Mouse (Mus musculus): ENCODE measurements around the gene Kdelr2. TPM values are rescaled to one million over a fixed set of nuclear protein-coding genes. Genes with fewer than 3 reads are reported as not detected.
A peak's percentile ranks its signal among the peaks of the same experiment; 100 is the strongest.
"Not testable (repeated sequence)": the region's sequence is repeated elsewhere in the genome, so short reads cannot be mapped to it uniquely, and the experiment has no call there.

The Kdelr2 gene
- polyA plus RNA-seq, 1 experiment from 2014 or later: 451 TPM

DNA sequence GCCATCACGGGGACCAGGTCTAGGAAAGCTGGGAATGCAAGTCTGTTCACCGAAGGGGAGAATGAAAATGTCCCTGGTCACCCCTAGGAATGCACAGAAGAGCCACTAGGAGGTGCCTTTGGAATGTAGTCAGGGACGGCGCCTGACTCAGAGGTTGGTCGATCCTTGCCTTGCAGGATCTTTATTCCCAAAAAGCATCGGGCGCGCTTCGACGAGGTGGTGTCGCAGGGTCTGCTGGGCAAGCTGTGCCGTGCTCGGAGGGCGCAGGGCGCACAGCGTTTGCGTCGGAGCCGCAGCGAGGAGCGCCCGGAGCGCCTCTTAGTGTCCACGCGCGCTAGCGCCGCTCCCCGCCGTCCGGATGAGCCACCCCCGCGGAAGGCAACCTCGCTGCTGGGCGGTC is 30.8 kb upstream of the Kdelr2 start:
- 1% methylated on average over 35 of the region's 35 CpGs for WGBS
- H3K27me3 ChIP-seq (replicated peaks; ENCODE audit: control insufficient read depth, insufficient read depth, low read length): peaks cover 73% of the 10 kb centered on the region
- H3K9ac ChIP-seq (ENCODE audit: low read depth, low read length): no peak overlapping the region
- TF ChIP-seq CTCF (IDR thresholded peaks at IDR 0.05; ENCODE audit: low read depth): peak; percentile 68
- peak overlapping the region; percentile 66 for H3K4me2 ChIP-seq (replicated peaks; ENCODE audit: low read depth)
- H3K4me1 ChIP-seq (replicated peaks; ENCODE audit: control insufficient read depth, insufficient read depth, low read length): no peaks in the 10 kb centered on the region; the same call in 1 of the 2 replicates
- H3K4me3 ChIP-seq (ENCODE audit: low read depth, low read length): peak overlapping the region; percentile 36
- H3K36me3 ChIP-seq (ENCODE audit: control insufficient read depth, insufficient read depth): no peaks in the 10 kb centered on the region
- no peaks in the 10 kb centered on the region for H3K9me3 ChIP-seq (ENCODE audit: control insufficient read depth)
- no peak overlapping the region for H3K27ac ChIP-seq (ENCODE audit: low read depth, low read length)
- no peak for ATAC-seq

DNA sequence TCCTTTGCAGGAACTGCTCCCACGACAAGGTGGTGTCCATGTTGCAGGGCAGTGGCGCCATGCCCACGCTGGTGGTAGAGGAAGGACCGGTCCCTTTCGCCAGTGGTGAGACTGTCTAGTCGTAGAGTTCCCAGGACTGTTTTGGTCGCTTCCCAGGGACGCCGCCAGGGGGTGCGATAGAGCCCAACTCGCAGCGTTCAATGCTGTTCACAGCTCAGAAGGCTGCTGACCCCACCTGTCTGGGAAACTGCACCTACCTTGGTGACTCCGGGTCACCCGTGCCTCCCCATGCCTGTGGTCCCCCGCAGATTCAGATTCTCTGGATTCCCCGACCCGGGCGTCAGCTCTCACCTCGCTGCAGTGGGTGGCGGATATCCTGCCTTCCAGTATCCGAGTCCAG is 28.4 kb upstream of the Kdelr2 start:
- H3K27me3 ChIP-seq (replicated peaks; ENCODE audit: control insufficient read depth, insufficient read depth, low read length): peaks cover 50% of the 10 kb centered on the region
- 7% methylated on average over 21 of the region's 21 CpGs for WGBS
- peak overlapping the region; percentile 63 for H3K4me2 ChIP-seq (replicated peaks; ENCODE audit: low read depth)
- no peak overlapping the region for H3K9ac ChIP-seq (ENCODE audit: low read depth, low read length)
- H3K4me1 ChIP-seq (replicated peaks; ENCODE audit: control insufficient read depth, insufficient read depth, low read length): no peaks in the 10 kb centered on the region; the same call in 1 of the 2 replicates
- no peaks in the 10 kb centered on the region for H3K36me3 ChIP-seq (ENCODE audit: control insufficient read depth, insufficient read depth)
- H3K4me3 ChIP-seq (ENCODE audit: low read depth, low read length): peak overlapping the region; percentile 29
- H3K27ac ChIP-seq (ENCODE audit: low read depth, low read length): no peak overlapping the region
- TF ChIP-seq CTCF (IDR thresholded peaks at IDR 0.05; ENCODE audit: low read depth): peak; percentile 87
- peak; percentile 59; the same call in 1 of the 2 replicates for ATAC-seq
- no peaks in the 10 kb centered on the region for H3K9me3 ChIP-seq (ENCODE audit: control insufficient read depth)

DNA sequence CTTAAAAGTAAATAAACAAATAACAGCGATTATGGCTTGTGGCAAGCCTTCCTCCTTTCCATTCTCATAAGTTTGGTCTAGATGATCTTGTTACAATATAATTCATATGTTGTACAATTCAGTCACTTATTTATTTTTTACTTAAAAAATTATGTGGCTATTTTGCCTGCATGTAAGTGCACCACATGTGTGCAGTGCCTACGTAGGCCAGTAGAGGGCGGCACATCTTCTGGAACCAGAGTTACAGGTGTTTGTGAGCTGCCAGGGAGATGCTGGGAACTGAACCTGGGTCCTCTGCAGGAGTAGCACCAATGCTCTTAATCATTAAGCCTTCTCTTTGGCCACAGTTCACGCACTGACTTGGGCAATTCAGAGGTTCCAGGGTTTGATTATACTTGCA is 27.5 kb upstream of the Kdelr2 start:
- H3K27ac ChIP-seq (ENCODE audit: low read depth, low read length): no peak overlapping the region
- H3K4me1 ChIP-seq (replicated peaks; ENCODE audit: control insufficient read depth, insufficient read depth, low read length): no peaks in the 10 kb centered on the region; the same call in 1 of the 2 replicates
- H3K9ac ChIP-seq (ENCODE audit: low read depth, low read length): no peak overlapping the region
- H3K4me2 ChIP-seq (replicated peaks; ENCODE audit: low read depth): no peak overlapping the region
- peaks cover 41% of the 10 kb centered on the region for H3K27me3 ChIP-seq (replicated peaks; ENCODE audit: control insufficient read depth, insufficient read depth, low read length)
- TF ChIP-seq CTCF (IDR thresholded peaks at IDR 0.05; ENCODE audit: low read depth): peak; percentile 49
- WGBS: 88% methylated on average over 4 of the region's 4 CpGs
- H3K4me3 ChIP-seq (ENCODE audit: low read depth, low read length): no peak overlapping the region
- no peak for ATAC-seq
- no peaks in the 10 kb centered on the region for H3K36me3 ChIP-seq (ENCODE audit: control insufficient read depth, insufficient read depth)
- H3K9me3 ChIP-seq (ENCODE audit: control insufficient read depth): no peaks in the 10 kb centered on the region

DNA sequence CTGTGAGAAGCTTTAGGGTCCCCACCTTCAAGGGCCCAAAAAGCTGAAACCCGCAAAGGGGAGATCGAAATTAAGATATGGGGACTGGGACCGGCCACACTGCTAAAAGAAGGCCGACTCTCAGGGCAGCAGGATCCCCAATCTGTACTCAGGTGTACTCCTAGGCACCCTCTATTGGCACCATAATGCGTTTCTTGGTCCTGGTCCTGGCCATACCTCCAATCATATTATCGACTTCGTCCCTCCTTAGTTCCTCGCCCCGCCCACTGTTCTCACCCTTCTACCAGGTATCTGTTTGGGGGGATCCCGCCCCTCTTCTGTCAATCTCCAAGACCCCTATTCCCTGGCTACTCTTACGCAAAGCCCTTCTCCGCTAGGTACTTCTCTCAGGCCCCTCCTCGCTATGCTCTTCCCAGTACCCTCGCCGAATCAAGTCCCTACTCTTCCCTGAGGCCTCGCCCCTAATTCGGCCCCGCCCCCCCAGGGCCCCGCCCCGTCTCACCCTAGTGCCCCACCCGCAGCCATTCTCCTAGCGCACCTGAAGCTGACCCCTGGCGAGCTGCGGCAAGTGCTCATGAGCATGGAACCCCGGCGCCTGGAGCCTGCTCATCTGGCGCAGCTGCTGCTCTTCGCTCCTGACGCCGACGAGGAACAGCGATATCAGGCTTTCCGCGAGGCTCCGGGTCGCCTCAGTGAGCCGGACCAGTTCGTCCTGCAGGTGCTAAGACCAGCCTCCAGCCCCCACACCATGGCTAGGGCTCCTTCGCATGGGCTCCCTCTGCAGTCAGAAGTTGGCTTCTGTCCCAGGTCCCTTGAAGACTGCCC is 16.6 kb upstream of the Kdelr2 start:
- Histone ChIP-seq H3K27ac (ENCODE audit: low read depth, low read length) (no peak overlapping the region), H3K9me3 (ENCODE audit: control insufficient read depth) (no peaks in the 10 kb centered on the region), H3K4me2 (replicated peaks; ENCODE audit: low read depth) (peak overlapping the region; percentile 70), H3K4me1 (replicated peaks; ENCODE audit: control insufficient read depth, insufficient read depth, low read length) (0 out of 2 replicates have a peak, but pooled peaks cover 3% of the 10 kb centered on the region), H3K9ac (ENCODE audit: low read depth, low read length) (peak overlapping the region; percentile 34; the same call in 1 of the 2 replicates), H3K36me3 (ENCODE audit: control insufficient read depth, insufficient read depth) (no peaks in the 10 kb centered on the region), H3K4me3 (ENCODE audit: low read depth, low read length) (peak overlapping the region; percentile 27), H3K27me3 (replicated peaks; ENCODE audit: control insufficient read depth, insufficient read depth, low read length) (no peaks in the 10 kb centered on the region)
- ATAC-seq: peak; percentile 79
- peak; percentile 35 for TF ChIP-seq CTCF (IDR thresholded peaks at IDR 0.05; ENCODE audit: low read depth)
- WGBS: 7% methylated on average over 39 of the region's 39 CpGs

DNA sequence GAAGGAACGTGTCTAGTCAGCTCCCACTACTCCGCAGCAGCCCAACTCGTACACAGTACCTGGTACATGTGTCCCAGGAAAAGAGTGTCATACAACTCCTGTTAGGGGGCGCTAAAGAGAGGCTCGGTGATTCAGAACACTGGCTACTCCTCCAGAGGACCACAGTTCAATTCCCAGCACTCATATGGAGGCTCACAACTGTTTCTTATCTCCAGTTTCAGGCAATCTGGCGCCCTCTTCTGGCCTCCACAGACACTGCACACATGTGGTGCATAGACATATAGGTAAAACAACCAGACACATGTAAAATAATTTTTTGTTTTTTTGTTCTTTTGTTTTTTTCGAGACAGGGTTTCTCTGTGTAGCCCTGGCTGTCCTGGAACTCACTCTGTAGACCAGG is 9.5 kb upstream of the Kdelr2 start:
- Histone ChIP-seq H3K9me3 (ENCODE audit: control insufficient read depth) (no peaks in the 10 kb centered on the region), H3K27me3 (replicated peaks; ENCODE audit: control insufficient read depth, insufficient read depth, low read length) (no peaks in the 10 kb centered on the region), H3K9ac (ENCODE audit: low read depth, low read length) (no peak overlapping the region), H3K27ac (ENCODE audit: low read depth, low read length) (no peak overlapping the region), H3K4me1 (replicated peaks; ENCODE audit: control insufficient read depth, insufficient read depth, low read length) (no peaks in the 10 kb centered on the region), H3K4me3 (ENCODE audit: low read depth, low read length) (no peak overlapping the region), H3K4me2 (replicated peaks; ENCODE audit: low read depth) (no peak overlapping the region), H3K36me3 (ENCODE audit: control insufficient read depth, insufficient read depth) (no peaks in the 10 kb centered on the region)
- TF ChIP-seq CTCF (IDR thresholded peaks at IDR 0.05; ENCODE audit: low read depth): peak; percentile 40
- 81% methylated on average over 7 of the region's 7 CpGs for WGBS
- no peak for ATAC-seq

DNA sequence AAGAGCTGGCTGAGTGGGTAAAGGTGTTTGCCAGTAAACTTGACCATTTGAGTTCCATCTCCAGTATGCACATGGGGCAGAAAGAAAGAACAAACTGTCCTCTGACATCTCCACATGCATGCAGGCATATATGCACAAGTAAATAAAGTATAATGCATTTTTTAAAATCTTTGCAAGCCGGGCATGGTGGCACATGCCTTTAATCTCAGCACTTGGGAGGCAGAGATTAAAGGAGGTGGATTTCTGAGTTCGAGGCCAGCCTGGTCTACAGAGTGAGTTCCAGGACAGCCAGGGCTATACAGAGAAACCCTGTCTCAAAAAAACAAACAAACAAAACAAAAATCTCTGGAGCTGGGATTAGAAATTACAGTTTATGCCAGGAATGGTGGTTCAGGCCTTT is 8.7 kb upstream of the Kdelr2 start:
- H3K9ac ChIP-seq (ENCODE audit: low read depth, low read length); ATAC-seq; H3K27ac ChIP-seq (ENCODE audit: low read depth, low read length); H3K27me3 ChIP-seq (replicated peaks; ENCODE audit: control insufficient read depth, insufficient read depth, low read length); H3K9me3 ChIP-seq (ENCODE audit: control insufficient read depth); H3K4me3 ChIP-seq (ENCODE audit: low read depth, low read length); H3K36me3 ChIP-seq (ENCODE audit: control insufficient read depth, insufficient read depth); H3K4me2 ChIP-seq (replicated peaks; ENCODE audit: low read depth); H3K4me1 ChIP-seq (replicated peaks; ENCODE audit: control insufficient read depth, insufficient read depth, low read length): not testable (repeated sequence)
- 90% methylated on average over 2 of the region's 2 CpGs for WGBS

All from intestine, postnatal 0 days (tissue).